Mouse (Mus musculus): ENCODE results near the gene Golph3. TPM values are rescaled to one million over a fixed set of nuclear protein-coding genes. Genes with fewer than 3 reads are reported as not detected.

Golph3 gene
- polyA plus RNA-seq, 1 experiment from 2014 or later: 71.4 TPM

GRCm38 (mm10) chr15:12301771-12302170, 19.5 kb upstream of the Golph3 start:
- H3K36me3 ChIP-seq: no peaks in the 10 kb centered on the region
- H3K4me1 ChIP-seq (replicated peaks): no peaks in the 10 kb centered on the region
- 81% methylated on average over 5 of the region's 6 CpGs for WGBS
- no peak overlapping the region for H3K4me2 ChIP-seq
- no peak overlapping the region for H3K4me3 ChIP-seq
- H3K27ac ChIP-seq (replicated peaks): no peak overlapping the region
- no peak for ATAC-seq (ENCODE audit: low FRiP score, low read depth)
- H3K9ac ChIP-seq: no peak overlapping the region
- H3K27me3 ChIP-seq: no peaks in the 10 kb centered on the region
- no peaks in the 10 kb centered on the region for H3K9me3 ChIP-seq

GRCm38 (mm10) chr15:12306188-12307071, 14.8 kb upstream of the Golph3 start:
- H3K27ac ChIP-seq (replicated peaks): no peak overlapping the region
- H3K9me3 ChIP-seq: no peaks in the 10 kb centered on the region
- H3K4me1 ChIP-seq (replicated peaks): no peaks in the 10 kb centered on the region
- H3K9ac ChIP-seq: no peak overlapping the region
- H3K4me2 ChIP-seq: no peak overlapping the region
- H3K36me3 ChIP-seq: no peaks in the 10 kb centered on the region
- no peak for ATAC-seq (ENCODE audit: low FRiP score, low read depth)
- H3K27me3 ChIP-seq: no peaks in the 10 kb centered on the region
- H3K4me3 ChIP-seq: no peak overlapping the region
- 74% methylated on average over 8 of the region's 8 CpGs for WGBS

- 75% methylated on average over 4 of the region's 4 CpGs for WGBS
- H3K4me3 ChIP-seq: no peak overlapping the region
- no peak for ATAC-seq (ENCODE audit: low FRiP score, low read depth)
- no peak overlapping the region for H3K4me2 ChIP-seq
- H3K9me3 ChIP-seq: no peaks in the 10 kb centered on the region
- no peaks in the 10 kb centered on the region for H3K27me3 ChIP-seq
- H3K27ac ChIP-seq (replicated peaks): no peak overlapping the region
- no peak overlapping the region for H3K9ac ChIP-seq
- H3K4me1 ChIP-seq (replicated peaks): no peaks in the 10 kb centered on the region
- no peaks in the 10 kb centered on the region for H3K36me3 ChIP-seq
Measured at GRCm38 (mm10) chr15:12307114-12307513, 14.1 kb upstream of the Golph3 start.

GRCm38 (mm10) chr15:12308539-12308938, 12.7 kb upstream of the Golph3 start:
- Histone ChIP-seq H3K4me1 (replicated peaks) (no peaks in the 10 kb centered on the region), H3K27me3 (no peaks in the 10 kb centered on the region), H3K4me2 (no peak overlapping the region), H3K9ac (no peak overlapping the region), H3K36me3 (no peaks in the 10 kb centered on the region), H3K4me3 (no peak overlapping the region), H3K9me3 (no peaks in the 10 kb centered on the region), H3K27ac (replicated peaks) (no peak overlapping the region)
- ATAC-seq (ENCODE audit: low FRiP score, low read depth): no peak
- 91% methylated on average over 5 of the region's 5 CpGs for WGBS

GRCm38 (mm10) chr15:12310676-12311075, 10.6 kb upstream of the Golph3 start:
- WGBS: 90% methylated on average over 4 of the region's 4 CpGs
- no peak for ATAC-seq (ENCODE audit: low FRiP score, low read depth)

GRCm38 (mm10) chr15:12311465-12311864, 9.8 kb upstream of the Golph3 start:
- Histone ChIP-seq H3K4me3 (no peak overlapping the region), H3K4me2 (no peak overlapping the region), H3K4me1 (replicated peaks) (no peaks in the 10 kb centered on the region), H3K9me3 (no peaks in the 10 kb centered on the region), H3K27ac (replicated peaks) (no peak overlapping the region), H3K36me3 (no peaks in the 10 kb centered on the region), H3K9ac (no peak overlapping the region), H3K27me3 (no peaks in the 10 kb centered on the region)
- WGBS: 98% methylated on average over 7 of the region's 7 CpGs
- no peak for ATAC-seq (ENCODE audit: low FRiP score, low read depth)

More at GRCm38 (mm10) chr15:12310676-12311075, 10.6 kb upstream of the Golph3 start:
- Histone ChIP-seq H3K36me3 (no peaks in the 10 kb centered on the region), H3K4me3 (no peak overlapping the region), H3K4me2 (no peak overlapping the region), H3K4me1 (replicated peaks) (no peaks in the 10 kb centered on the region), H3K9ac (no peak overlapping the region), H3K9me3 (no peaks in the 10 kb centered on the region), H3K27ac (replicated peaks) (no peak overlapping the region), H3K27me3 (no peaks in the 10 kb centered on the region)

GRCm38 (mm10) chr15:12313255-12313654, 8.0 kb upstream of the Golph3 start:
- Histone ChIP-seq H3K4me3 (no peak overlapping the region), H3K27ac (replicated peaks) (no peak overlapping the region), H3K9me3 (no peaks in the 10 kb centered on the region), H3K36me3 (no peaks in the 10 kb centered on the region), H3K9ac (no peak overlapping the region), H3K4me2 (no peak overlapping the region), H3K27me3 (no peaks in the 10 kb centered on the region), H3K4me1 (replicated peaks) (no peaks in the 10 kb centered on the region)
- 31% methylated on average over 1 of the region's 1 CpGs for WGBS
- ATAC-seq (ENCODE audit: low FRiP score, low read depth): no peak

GRCm38 (mm10) chr15:12314584-12314983, 6.7 kb upstream of the Golph3 start:
- Histone ChIP-seq H3K9me3 (no peaks in the 10 kb centered on the region), H3K4me3 (no peak overlapping the region), H3K9ac (no peak overlapping the region), H3K27ac (replicated peaks) (no peak overlapping the region), H3K4me1 (replicated peaks) (no peaks in the 10 kb centered on the region), H3K4me2 (no peak overlapping the region), H3K27me3 (0 out of 2 replicates have a peak, but pooled peaks cover 6% of the 10 kb centered on the region), H3K36me3 (no peaks in the 10 kb centered on the region)
- no peak for ATAC-seq (ENCODE audit: low FRiP score, low read depth)
- 82% methylated on average over 5 of the region's 5 CpGs for WGBS

GRCm38 (mm10) chr15:12315996-12316395, 5.3 kb upstream of the Golph3 start:
- Histone ChIP-seq H3K4me2 (no peak overlapping the region), H3K27me3 (peaks cover 9% of the 10 kb centered on the region; the same call in 1 of the 2 replicates), H3K4me1 (replicated peaks) (no peaks in the 10 kb centered on the region), H3K36me3 (no peaks in the 10 kb centered on the region), H3K9me3 (no peaks in the 10 kb centered on the region), H3K4me3 (no peak overlapping the region), H3K27ac (replicated peaks) (no peak overlapping the region), H3K9ac (no peak overlapping the region)
- 67% methylated on average over 2 of the region's 2 CpGs for WGBS
- no peak for ATAC-seq (ENCODE audit: low FRiP score, low read depth)

GRCm38 (mm10) chr15:12317290-12317689, 4.0 kb upstream of the Golph3 start:
- no peak overlapping the region for H3K9ac ChIP-seq
- peaks cover under 1% of the 10 kb centered on the region for H3K4me1 ChIP-seq (replicated peaks)
- no peak overlapping the region for H3K4me3 ChIP-seq
- no peaks in the 10 kb centered on the region for H3K9me3 ChIP-seq
- ATAC-seq (ENCODE audit: low FRiP score, low read depth): no peak
- WGBS: 91% methylated on average over 5 of the region's 5 CpGs
- H3K36me3 ChIP-seq: no peaks in the 10 kb centered on the region
- peaks cover 9% of the 10 kb centered on the region; the same call in 1 of the 2 replicates for H3K27me3 ChIP-seq
- H3K4me2 ChIP-seq: no peak overlapping the region
- H3K27ac ChIP-seq (replicated peaks): no peak overlapping the region

- 84% methylated on average over 8 of the region's 8 CpGs for WGBS
- peaks cover 9% of the 10 kb centered on the region; the same call in 1 of the 2 replicates for H3K27me3 ChIP-seq
- no peak overlapping the region for H3K9ac ChIP-seq
- H3K9me3 ChIP-seq: no peaks in the 10 kb centered on the region
- H3K27ac ChIP-seq (replicated peaks): no peak overlapping the region
- no peak for ATAC-seq (ENCODE audit: low FRiP score, low read depth)
- no peak overlapping the region for H3K4me3 ChIP-seq
- no peak overlapping the region for H3K4me2 ChIP-seq
- H3K36me3 ChIP-seq: no peaks in the 10 kb centered on the region
- H3K4me1 ChIP-seq (replicated peaks): peaks cover 11% of the 10 kb centered on the region
Measured at GRCm38 (mm10) chr15:12318451-12318850, 2.8 kb upstream of the Golph3 start.

GRCm38 (mm10) chr15:12319889-12320288, 1.4 kb upstream of the Golph3 start:
- H3K9ac ChIP-seq: no peak overlapping the region
- H3K27ac ChIP-seq (replicated peaks): no peak overlapping the region
- no peaks in the 10 kb centered on the region for H3K36me3 ChIP-seq
- H3K4me3 ChIP-seq: no peak overlapping the region
- H3K4me1 ChIP-seq (replicated peaks): peaks cover 23% of the 10 kb centered on the region
- H3K4me2 ChIP-seq: no peak overlapping the region
- peaks cover 9% of the 10 kb centered on the region; the same call in 1 of the 2 replicates for H3K27me3 ChIP-seq
- 53% methylated on average over 5 of the region's 5 CpGs for WGBS
- no peaks in the 10 kb centered on the region for H3K9me3 ChIP-seq
- no peak for ATAC-seq (ENCODE audit: low FRiP score, low read depth)
